Mouse (Mus musculus) testis, adult 2 months (tissue): ENCODE data around the gene Slc16a11.

Experiments used
- CTCF ChIP-seq: fragments of 200-500 bp; IDR thresholded peaks from 2 replicates; pipeline ENCODE4 v1.5.1; 2012; ENCODE audit warnings: low read depth, mild to moderate bottlenecking, inconsistent platforms, low read length, moderate library complexity; ENCODE audit not compliant: control insufficient read depth, insufficient read depth, insufficient replicate concordance
- POLR2A ChIP-seq: fragments of 200-500 bp; IDR thresholded peaks from 2 replicates; pipeline ENCODE4 v1.6.1; 2012; ENCODE audit warnings: low read depth, mild to moderate bottlenecking, inconsistent platforms, low read length, moderate library complexity; ENCODE audit not compliant: control insufficient read depth

DNA sequence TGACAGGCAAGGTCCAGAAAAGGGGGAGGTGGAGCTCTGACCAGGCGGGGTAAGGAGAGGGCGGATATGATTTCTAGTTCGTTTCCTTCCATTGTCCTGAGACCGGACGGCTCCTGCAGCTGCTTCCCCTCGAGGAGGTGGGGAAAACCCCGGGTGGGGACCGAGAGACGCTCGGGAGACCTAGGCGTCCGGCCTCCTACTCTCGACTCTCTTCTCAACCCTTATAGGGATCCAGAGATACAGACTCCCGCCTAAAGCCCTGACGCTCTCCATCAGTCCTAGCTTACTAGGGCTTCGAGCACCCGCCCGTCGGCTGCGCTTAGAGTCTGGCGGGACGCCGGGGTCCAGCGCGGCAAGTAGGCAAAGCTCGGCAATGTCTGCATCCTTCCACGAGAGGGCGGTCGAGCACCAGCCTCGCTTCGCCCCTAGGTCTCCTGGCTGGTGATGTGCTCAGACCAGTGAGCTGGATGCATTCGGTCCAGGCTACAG, 17.7 kb downstream of the Slc16a11 start:
- peak; percentile 96 for TF ChIP-seq CTCF
- no peak for TF ChIP-seq POLR2A
